16 mouse cellular contexts compared by ENCODE assay signal in genomic region chr6:52243681-52244121, GRCm38 (mm10). TPM values are rescaled to one million over a fixed set of nuclear protein-coding genes. Genes with fewer than 3 reads are reported as not detected.
A peak's percentile ranks its signal among the peaks of the same experiment; 100 is the strongest.
DNase-seq lines count a peak whose midpoint lies in the region; ATAC-seq lines count a peak whose summit lies in the region.
"Had no signal": no experiment of that assay in that cellular context is flagged by ENCODE, and none has a peak within 500 bp of the region (broad histone marks: within the 10 kb centered on the region; RNA-seq: fewer than 3 reads in every experiment).

No protein-coding gene starts in this region.

- H3K9me3 ChIP-seq in kidney, embryonic 14.5 days (ENCODE audit: control insufficient read depth, low read length): no peaks in the 10 kb centered on the region
- H3K9me3 ChIP-seq in embryonic facial prominence, embryonic 10.5 days: no peaks in the 10 kb centered on the region
- no peaks in the 10 kb centered on the region for H3K9me3 ChIP-seq in neural tube, embryonic 14.5 days (ENCODE audit: control insufficient read depth, low read length)
- H3K9me3 ChIP-seq: heart, embryonic 15.5 days; megakaryocyte, embryonic 14.5 days had no signal

- H3K36me3 ChIP-seq in kidney, embryonic 14.5 days (ENCODE audit: control insufficient read depth, insufficient read depth, low read length): no peaks in the 10 kb centered on the region
- no peaks in the 10 kb centered on the region for H3K36me3 ChIP-seq in embryonic facial prominence, embryonic 10.5 days (replicated peaks)
- no peaks in the 10 kb centered on the region for H3K36me3 ChIP-seq in neural tube, embryonic 14.5 days (ENCODE audit: control insufficient read depth, insufficient read depth, low read length)
- H3K36me3 ChIP-seq: heart, embryonic 15.5 days had no signal

- H3K27me3 ChIP-seq in kidney, embryonic 14.5 days (ENCODE audit: control insufficient read depth, insufficient read depth, low read length): no peaks in the 10 kb centered on the region; the same call in 1 of the 2 replicates
- peaks cover 100% of the 10 kb centered on the region for H3K27me3 ChIP-seq in embryonic facial prominence, embryonic 10.5 days (replicated peaks; ENCODE audit: low read depth, poor library complexity, severe bottlenecking)
- H3K27me3 ChIP-seq in neural tube, embryonic 14.5 days (ENCODE audit: control insufficient read depth, insufficient read depth, low read length): peaks cover 29% of the 10 kb centered on the region
- H3K27me3 ChIP-seq: CH12.LX had no signal

- DNase-seq in kidney, adult 8-10 months: no peak
- DNase-seq in embryonic facial prominence, embryonic 10.5 days (ENCODE audit: low spot score): peak; percentile 54
- peak; percentile 62 for DNase-seq in kidney, postnatal 10 days
- no peak for DNase-seq in adrenal gland, postnatal 36 days
- DNase-seq in left cerebral cortex, adult 8-10 months (ENCODE audit: low spot score in 2 of 2): no peak
- DNase-seq: adrenal gland, postnatal 25 days; cerebellum, adult 11 months; right cerebral cortex, adult 18-20 months; thymus, postnatal 25 days had no signal

- WGBS in kidney, embryonic 14.5 days: 5% methylated on average over 12 of the region's 12 CpGs
- WGBS in embryonic facial prominence, embryonic 10.5 days: 0% methylated on average over 12 of the region's 12 CpGs
- WGBS in neural tube, embryonic 14.5 days: 4% methylated on average over 12 of the region's 12 CpGs

- peak overlapping the region; percentile 96 for H3K27ac ChIP-seq in kidney, embryonic 14.5 days (ENCODE audit: low read depth, low read length)
- H3K27ac ChIP-seq in embryonic facial prominence, embryonic 10.5 days (replicated peaks): no peak overlapping the region
- no peak overlapping the region for H3K27ac ChIP-seq in neural tube, embryonic 14.5 days (ENCODE audit: low read depth, low read length)
- H3K27ac ChIP-seq: heart, embryonic 15.5 days had no signal

- ATAC-seq in kidney, embryonic 14.5 days (ENCODE audit: low FRiP score, low TSS enrichment): no peak
- ATAC-seq in neural tube, embryonic 14.5 days (ENCODE audit: low read depth): no peak

- H3K9ac ChIP-seq in kidney, embryonic 14.5 days (ENCODE audit: low read depth, low read length): peak overlapping the region; percentile 89
- H3K9ac ChIP-seq in neural tube, embryonic 14.5 days (replicated peaks; ENCODE audit: low read depth, low read length): peak overlapping the region; percentile 37; the same call in 1 of the 2 replicates
- H3K9ac ChIP-seq: heart, embryonic 15.5 days had no signal

- H3K4me3 ChIP-seq in kidney, embryonic 14.5 days (ENCODE audit: low read length): peak overlapping the region; percentile 75
- H3K4me3 ChIP-seq in embryonic facial prominence, embryonic 10.5 days: no peak overlapping the region
- H3K4me3 ChIP-seq in neural tube, embryonic 14.5 days (ENCODE audit: low read depth, low read length): peak overlapping the region; percentile 30
- H3K4me3 ChIP-seq: heart, embryonic 15.5 days; megakaryocyte, embryonic 14.5 days had no signal

- H3K4me2 ChIP-seq in kidney, embryonic 14.5 days (replicated peaks; ENCODE audit: low read depth, low read length): peak overlapping the region; percentile 83
- H3K4me2 ChIP-seq in neural tube, embryonic 14.5 days (ENCODE audit: low read depth, low read length): peak overlapping the region; percentile 40
- H3K4me2 ChIP-seq: heart, embryonic 15.5 days had no signal

- peaks cover 18% of the 10 kb centered on the region for H3K4me1 ChIP-seq in kidney, embryonic 14.5 days (ENCODE audit: control insufficient read depth, insufficient read depth, low read length)
- H3K4me1 ChIP-seq in embryonic facial prominence, embryonic 10.5 days: peaks cover 15% of the 10 kb centered on the region
- no peaks in the 10 kb centered on the region; the same call in 1 of the 2 replicates for H3K4me1 ChIP-seq in neural tube, embryonic 14.5 days (ENCODE audit: control insufficient read depth, insufficient read depth, low read length)

RNA-seq across cellular contexts. Expression of gene Hoxa11, which starts 1.9 kb away (rescaled TPM):
- 27.6 and 35.6 TPM in 2 replicates for polyA plus RNA-seq in kidney, embryonic 14.5 days (2014; fragmentation: Nextera tagmentation; extraction: Ambion mirVana)
- polyA plus RNA-seq in embryonic facial prominence, embryonic 10.5 days (2016; fragmentation: Nextera tagmentation; extraction: Ambion mirVana): not detected in 2 replicates
- 0.09 TPM in 1 of 2 replicates, not detected in the other for polyA plus RNA-seq in neural tube, embryonic 14.5 days (2014; fragmentation: Nextera tagmentation; extraction: Ambion mirVana)
- not detected for total RNA-seq in adrenal gland, postnatal 36 days (2021)
- total RNA-seq in left cerebral cortex, adult 8-10 months (2022): not detected
- total RNA-seq: adrenal gland, postnatal 25 days; CH12.LX; left cerebral cortex, adult 18-20 months had no signal
- polyA plus RNA-seq: heart, embryonic 15.5 days; liver, embryonic 16.5 days had no signal

RNA-seq across cellular contexts. Expression of gene Hoxa10, which starts 3.0 kb away (rescaled TPM):
- polyA plus RNA-seq in kidney, embryonic 14.5 days (2014; fragmentation: Nextera tagmentation; extraction: Ambion mirVana): 177 and 186 TPM in 2 replicates
- not detected in 2 replicates for polyA plus RNA-seq in embryonic facial prominence, embryonic 10.5 days (2016; fragmentation: Nextera tagmentation; extraction: Ambion mirVana)
- polyA plus RNA-seq in neural tube, embryonic 14.5 days (2014; fragmentation: Nextera tagmentation; extraction: Ambion mirVana): 50.5 and 79.4 TPM in 2 replicates
- total RNA-seq in adrenal gland, postnatal 36 days (2021): under 1 TPM; 0.20 to 0.30 TPM
- total RNA-seq in left cerebral cortex, adult 8-10 months (2022): not detected
- total RNA-seq: adrenal gland, postnatal 25 days; left cerebral cortex, adult 18-20 months had no signal

RNA-seq across cellular contexts. Expression of gene Hoxa9, which starts 12.8 kb away (rescaled TPM):
- 58.1 and 67.8 TPM in 2 replicates for polyA plus RNA-seq in kidney, embryonic 14.5 days (2014; fragmentation: Nextera tagmentation; extraction: Ambion mirVana)
- not detected in 2 replicates for polyA plus RNA-seq in embryonic facial prominence, embryonic 10.5 days (2016; fragmentation: Nextera tagmentation; extraction: Ambion mirVana)
- polyA plus RNA-seq in neural tube, embryonic 14.5 days (2014; fragmentation: Nextera tagmentation; extraction: Ambion mirVana): 122 and 151 TPM in 2 replicates
- 1 to 10 TPM in 1 of 2 experiments, under 1 TPM in 1; 0.56 to 1.3 TPM for total RNA-seq in adrenal gland, postnatal 36 days (2021)
- total RNA-seq in left cerebral cortex, adult 8-10 months (2022): not detected
- total RNA-seq: left cerebral cortex, adult 18-20 months had no signal

RNA-seq across cellular contexts. Expression of gene Hoxa13, which starts 17.0 kb away (rescaled TPM):
- not detected in 2 replicates for polyA plus RNA-seq in kidney, embryonic 14.5 days (2014; fragmentation: Nextera tagmentation; extraction: Ambion mirVana)
- not detected in 2 replicates for polyA plus RNA-seq in embryonic facial prominence, embryonic 10.5 days (2016; fragmentation: Nextera tagmentation; extraction: Ambion mirVana)
- not detected in 2 replicates for polyA plus RNA-seq in neural tube, embryonic 14.5 days (2014; fragmentation: Nextera tagmentation; extraction: Ambion mirVana)
- total RNA-seq in adrenal gland, postnatal 36 days (2021): not detected
- not detected for total RNA-seq in left cerebral cortex, adult 8-10 months (2022)
- total RNA-seq: adrenal gland, postnatal 25 days; left cerebral cortex, adult 18-20 months had no signal
- polyA plus RNA-seq: heart, embryonic 15.5 days; liver, embryonic 16.5 days had no signal

RNA-seq across cellular contexts. Expression of gene Hoxa7, which starts 22.0 kb away (rescaled TPM):
- polyA plus RNA-seq in kidney, embryonic 14.5 days (2014; fragmentation: Nextera tagmentation; extraction: Ambion mirVana): 19.1 and 19.6 TPM in 2 replicates
- 0.15 TPM in 1 of 2 replicates, not detected in the other for polyA plus RNA-seq in embryonic facial prominence, embryonic 10.5 days (2016; fragmentation: Nextera tagmentation; extraction: Ambion mirVana)
- polyA plus RNA-seq in neural tube, embryonic 14.5 days (2014; fragmentation: Nextera tagmentation; extraction: Ambion mirVana): 90.8 and 110 TPM in 2 replicates
- total RNA-seq in adrenal gland, postnatal 36 days (2021): 10 to 100 TPM; 19.1 to 20.1 TPM
- not detected for total RNA-seq in left cerebral cortex, adult 8-10 months (2022)
- total RNA-seq: left cerebral cortex, adult 18-20 months had no signal

Comparison
In these comparisons a context has a peak if more than half of its experiments do, and no peak if none do; other contexts are left out.
1. DNase-seq: peak in embryonic facial prominence, embryonic 10.5 days (single experiment) and kidney, postnatal 10 days (single experiment); none in kidney, adult 8-10 months (0 of 2), adrenal gland, postnatal 36 days (0 of 2) and left cerebral cortex, adult 8-10 months (0 of 2).
2. RNA of gene Hoxa11, which starts 1.9 kb away (polyA plus RNA-seq): 27.6 to 35.6 TPM in kidney, embryonic 14.5 days; 0.09 TPM in neural tube, embryonic 14.5 days and not detected in embryonic facial prominence, embryonic 10.5 days; every median in the first group is over 10 times any median in the second.
3. RNA of gene Hoxa10, which starts 3.0 kb away (polyA plus RNA-seq): 177 to 186 TPM in kidney, embryonic 14.5 days and 50.5 to 79.4 TPM in neural tube, embryonic 14.5 days; not detected in embryonic facial prominence, embryonic 10.5 days; every median in the first group is over 10 times any median in the second.
4. RNA of gene Hoxa9, which starts 12.8 kb away (polyA plus RNA-seq): 122 to 151 TPM in neural tube, embryonic 14.5 days and 58.1 to 67.8 TPM in kidney, embryonic 14.5 days; not detected in embryonic facial prominence, embryonic 10.5 days; every median in the first group is over 10 times any median in the second.